22 mouse cellular contexts compared by ENCODE assay signal in the genomic region with DNA sequence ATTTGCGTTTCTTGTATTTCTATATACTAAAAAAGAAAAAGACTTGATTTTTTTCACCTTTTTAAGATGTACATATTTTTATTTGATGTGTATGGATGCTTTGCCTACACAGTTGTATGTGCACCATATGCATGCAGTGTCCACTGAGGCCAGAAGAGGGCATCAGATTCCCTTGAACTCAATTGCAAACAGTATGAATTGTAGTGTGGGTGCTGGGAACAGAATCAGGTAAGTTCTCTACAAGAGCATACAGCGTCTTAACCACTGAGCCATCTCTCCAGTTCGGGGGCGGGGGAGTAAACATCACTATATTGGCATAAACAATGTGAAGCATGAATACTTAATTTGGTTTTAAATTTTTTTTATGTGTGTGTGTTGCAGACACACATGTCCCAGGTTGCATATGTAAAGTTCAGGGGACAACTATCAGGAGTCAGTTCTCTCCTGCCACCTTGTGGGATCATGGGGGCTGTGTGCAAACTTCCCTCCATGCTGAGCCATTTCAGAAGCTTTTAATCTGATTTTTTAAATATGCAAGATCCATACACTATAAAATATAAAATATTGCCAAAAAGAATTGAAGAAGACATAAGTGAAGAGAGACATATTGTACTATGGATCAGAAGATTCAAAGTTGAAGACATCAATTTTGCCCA. TPM values are rescaled to one million over a fixed set of nuclear protein-coding genes. Genes with fewer than 3 reads are reported as not detected.
DNase-seq lines count a peak whose midpoint lies in the region; ATAC-seq and TF ChIP-seq lines count a peak whose summit lies in the region.
"Had no signal": no experiment of that assay in that cellular context is flagged by ENCODE, and none has a peak within 500 bp of the region (broad histone marks: within the 10 kb centered on the region; RNA-seq: fewer than 3 reads in every experiment).

No protein-coding gene starts in this region.

- 95% methylated on average over 4 of the region's 4 CpGs for WGBS in intestine, embryonic 14.5 days
- 95% methylated on average over 4 of the region's 4 CpGs for WGBS in intestine, embryonic 15.5 days
- 96% methylated on average over 4 of the region's 4 CpGs for WGBS in lung, postnatal 0 days

- no peak for TF ChIP-seq EP300 in lung, postnatal 0 days (IDR thresholded peaks at IDR 0.05)

- H3K4me2 ChIP-seq in intestine, embryonic 14.5 days (ENCODE audit: low read length) = no peak overlapping the region
- no peak overlapping the region for H3K4me2 ChIP-seq in intestine, embryonic 15.5 days (replicated peaks)
- H3K4me2 ChIP-seq in lung, postnatal 0 days (replicated peaks; ENCODE audit: low read depth, low read length) = no peak overlapping the region
- H3K4me2 ChIP-seq: embryonic facial prominence, embryonic 12.5 days; forebrain, embryonic 15.5 days; hindbrain, embryonic 13.5 days had no signal

- H3K27ac ChIP-seq in intestine, embryonic 14.5 days (ENCODE audit: low read depth) = no peak overlapping the region
- no peak overlapping the region for H3K27ac ChIP-seq in intestine, embryonic 15.5 days
- H3K27ac ChIP-seq in lung, postnatal 0 days (ENCODE audit: low read length) = no peak overlapping the region
- H3K27ac ChIP-seq: embryonic facial prominence, embryonic 12.5 days; forebrain, embryonic 15.5 days; hindbrain, embryonic 13.5 days; hindbrain, postnatal 0 days had no signal

- H3K36me3 ChIP-seq in intestine, embryonic 14.5 days (ENCODE audit: control insufficient read depth, insufficient read depth, low read length) = no peaks in the 10 kb centered on the region
- H3K36me3 ChIP-seq in intestine, embryonic 15.5 days = no peaks in the 10 kb centered on the region
- no peaks in the 10 kb centered on the region for H3K36me3 ChIP-seq in lung, postnatal 0 days (ENCODE audit: insufficient read depth, low read length)
- H3K36me3 ChIP-seq: embryonic facial prominence, embryonic 12.5 days; forebrain, embryonic 15.5 days; G1E; hindbrain, embryonic 13.5 days had no signal

- H3K27me3 ChIP-seq in intestine, embryonic 14.5 days (replicated peaks; ENCODE audit: control insufficient read depth, insufficient read depth, low read length) = no peaks in the 10 kb centered on the region
- 0 out of 2 replicates have a peak, but pooled peaks cover 2% of the 10 kb centered on the region for H3K27me3 ChIP-seq in intestine, embryonic 15.5 days (replicated peaks)
- 0 out of 2 replicates have a peak, but pooled peaks cover under 1% of the 10 kb centered on the region for H3K27me3 ChIP-seq in lung, postnatal 0 days (replicated peaks; ENCODE audit: insufficient read depth, low read length)
- H3K27me3 ChIP-seq: embryonic facial prominence, embryonic 12.5 days; forebrain, embryonic 15.5 days; hindbrain, embryonic 13.5 days had no signal

- 0 out of 2 replicates have a peak, but pooled peaks cover 4% of the 10 kb centered on the region for H3K9me3 ChIP-seq in intestine, embryonic 14.5 days (ENCODE audit: control insufficient read depth, low read length)
- H3K9me3 ChIP-seq in intestine, embryonic 15.5 days = no peaks in the 10 kb centered on the region
- H3K9me3 ChIP-seq in lung, postnatal 0 days (ENCODE audit: low read length) = no peaks in the 10 kb centered on the region
- H3K9me3 ChIP-seq: embryonic facial prominence, embryonic 12.5 days; forebrain, embryonic 15.5 days; G1E; hindbrain, embryonic 13.5 days had no signal

- no peak for ATAC-seq in intestine, embryonic 14.5 days (replicated peaks; ENCODE audit: low FRiP score, low TSS enrichment, low read depth)
- no peak for ATAC-seq in intestine, embryonic 15.5 days
- ATAC-seq in lung, postnatal 0 days = no peak
- ATAC-seq: forebrain, embryonic 15.5 days; hindbrain, postnatal 0 days; intestine, embryonic 16.5 days had no signal

- H3K4me3 ChIP-seq in intestine, embryonic 14.5 days (ENCODE audit: low read depth, low read length) = no peak overlapping the region
- H3K4me3 ChIP-seq in intestine, embryonic 15.5 days (replicated peaks) = no peak overlapping the region
- H3K4me3 ChIP-seq in lung, postnatal 0 days (ENCODE audit: low read depth, low read length) = no peak overlapping the region
- H3K4me3 ChIP-seq: embryonic facial prominence, embryonic 12.5 days; forebrain, embryonic 15.5 days; hindbrain, embryonic 13.5 days had no signal

- DNase-seq in intestine, embryonic 14.5 days (ENCODE audit: low spot score) = peak; percentile 48
- no peak for DNase-seq in lung, postnatal 0 days (ENCODE audit: low spot score)
- no peak for DNase-seq in lung, postnatal 4 days
- DNase-seq in ES-CJ7 (ENCODE audit: low read depth, low spot score) (peak; percentile 27), ZHBTc4 (ENCODE audit: low read depth, low spot score) (peak; percentile 43)
- no peak for DNase-seq in frontal cortex, postnatal 10 days (ENCODE audit: low spot score in 2 of 2)
- DNase-seq in right cerebral cortex, adult 18-20 months = no peak
- DNase-seq: adrenal gland, adult 8-10 months; adrenal gland, postnatal 36 days; cerebellum, adult 11 months; cerebellum, adult 8-10 months; cerebellum, postnatal 14 days; gastrocnemius, postnatal 25 days; heart, postnatal 10 days; heart, postnatal 4 days had no signal

- TF ChIP-seq CTCF in lung, postnatal 0 days (IDR thresholded peaks at IDR 0.05) = 0 out of 2 replicates have a peak, but pooled peaks have one; percentile 4

- no peaks in the 10 kb centered on the region for H3K4me1 ChIP-seq in intestine, embryonic 14.5 days (replicated peaks; ENCODE audit: control insufficient read depth, insufficient read depth, low read length)
- H3K4me1 ChIP-seq in intestine, embryonic 15.5 days (replicated peaks) = no peaks in the 10 kb centered on the region
- no peaks in the 10 kb centered on the region for H3K4me1 ChIP-seq in lung, postnatal 0 days (ENCODE audit: insufficient read depth, low read depth, low read length)
- H3K4me1 ChIP-seq: embryonic facial prominence, embryonic 12.5 days had no signal

- no peak overlapping the region for H3K9ac ChIP-seq in intestine, embryonic 14.5 days (ENCODE audit: low read length)
- no peak overlapping the region for H3K9ac ChIP-seq in intestine, embryonic 15.5 days
- no peak overlapping the region for H3K9ac ChIP-seq in lung, postnatal 0 days (replicated peaks; ENCODE audit: low read depth)
- H3K9ac ChIP-seq: embryonic facial prominence, embryonic 12.5 days; forebrain, embryonic 15.5 days; hindbrain, embryonic 13.5 days had no signal

RNA-seq across cellular contexts. Expression of a gene that starts 6.5 kb away (rescaled TPM):
- polyA plus RNA-seq in intestine, embryonic 14.5 days (2014; fragmentation: Nextera tagmentation; extraction: Ambion mirVana) = 20.1 and 20.9 TPM in 2 replicates
- 13.0 and 14.4 TPM in 2 replicates for polyA plus RNA-seq in intestine, embryonic 15.5 days (2015; fragmentation: Nextera tagmentation; extraction: Ambion mirVana)
- polyA plus RNA-seq in lung, postnatal 0 days (2015; fragmentation: Nextera tagmentation; extraction: Ambion mirVana) = 12.7 and 13.6 TPM in 2 replicates

Comparison
In these comparisons a context has a peak if more than half of its experiments do, and no peak if none do; other contexts are left out.
1. DNase-seq: peak in intestine, embryonic 14.5 days (single experiment), ES-CJ7 (single experiment) and ZHBTc4 (single experiment); none in lung, postnatal 0 days (single experiment), lung, postnatal 4 days (0 of 2), frontal cortex, postnatal 10 days (0 of 2) and right cerebral cortex, adult 18-20 months (single experiment).